Mouse (Mus musculus) Patski (cell line): Measurements from ENCODE around the gene Rbfox1. TPM values are rescaled to one million over a fixed set of nuclear protein-coding genes. Genes with fewer than 3 reads are reported as not detected.

ENCODE experiments used
- ATAC-seq: fragments of 100-300 bp; one replicate; pipeline ENCODE4 v1.8.0; 2021
- CTCF ChIA-PET: fragments of 350-600 bp; sonication (Branson Sonifier 250); formaldehyde crosslinking; loops from one replicate; lab custom pipeline; 2022; ENCODE audit warnings: inconsistent platforms; lab: Charles Lee
- POLR2A ChIA-PET: fragments of 350-600 bp; sonication (Branson Sonifier 250); formaldehyde crosslinking; loops from one replicate; lab custom pipeline; 2022; ENCODE audit warnings: antibody characterized with exemption, inconsistent platforms; lab: Charles Lee
- DNase-seq: peaks from one replicate; pipeline ENCODE4 v3.0.0-alpha.2; 2011; ENCODE audit warnings: low read depth, low spot score
- H3K27me3 ChIP-seq: fragments of 371-371 bp; one replicate; pipeline ENCODE4 v1.5.1; 2021
- CTCF ChIP-seq: fragments of 100-300 bp; IDR thresholded peaks from one replicate; pipeline ENCODE4 v1.5.1; 2021
- in situ Hi-C: fragments of 300-500 bp; cut with MboI; formaldehyde crosslinking; loops from 3 replicates; pipeline ENCODE4 v1.11.1; 2018; ENCODE audit warnings: low pct_unique_long_range_greater_than_20kb, mixed read lengths
- polyA plus RNA-seq: library from polyadenylated mRNA; unstranded; gene quantifications from one replicate; pipeline ENCODE4 v1.2.3, GENCODE M21; 2021

The Rbfox1 gene
- polyA plus RNA-seq, 1 experiment from 2014 or later: not detected

DNA sequence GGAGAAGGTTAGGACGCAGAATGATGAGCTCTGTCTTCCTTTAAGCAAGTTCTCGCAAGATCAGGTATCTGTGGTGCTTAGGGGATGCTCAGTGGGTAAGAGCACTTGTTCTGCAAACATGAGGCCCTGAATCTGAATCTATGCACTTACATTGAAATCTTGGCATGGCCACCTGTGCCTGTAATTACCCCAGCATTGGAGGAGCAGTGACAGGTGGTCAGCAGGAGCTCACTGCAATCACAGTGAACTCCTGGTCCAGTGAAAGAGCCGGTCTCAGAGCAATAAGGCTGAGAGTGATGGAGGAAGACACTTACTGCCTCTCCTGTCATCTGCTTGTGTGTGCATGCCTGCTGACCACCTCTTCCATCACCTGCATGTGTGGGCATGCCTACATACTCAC lies 149.7 kb downstream of the Rbfox1 start:
- CTCF ChIA-PET: no interaction called here
- in situ Hi-C loops: no loop called here
- ATAC-seq (no peak), DNase-seq (no peak)
- H3K27me3 ChIP-seq: peaks cover 4% of the 10 kb centered on the region
- POLR2A ChIA-PET: no interaction called here
- no peak for TF ChIP-seq CTCF

DNA sequence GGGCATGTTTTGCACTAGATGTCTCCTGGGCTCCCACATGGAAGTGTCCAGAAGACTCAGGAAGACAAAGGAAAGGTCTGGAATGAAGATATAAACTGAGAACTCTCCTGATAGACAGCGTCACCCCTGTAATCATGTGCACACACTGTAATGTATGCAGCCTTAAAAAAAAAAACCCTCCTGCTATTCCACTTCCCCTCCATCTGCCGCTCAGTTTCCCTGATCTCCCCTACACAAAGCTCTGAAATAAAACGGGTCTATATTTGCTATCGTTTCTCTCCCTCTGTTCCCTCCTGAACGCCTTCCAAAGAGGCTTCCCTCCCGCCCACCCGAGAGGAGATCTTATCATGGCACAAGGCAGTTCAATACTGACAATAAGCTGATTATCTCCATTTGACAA lies 151.9 kb downstream of the Rbfox1 start:
- peaks cover 4% of the 10 kb centered on the region for H3K27me3 ChIP-seq
- no peak for TF ChIP-seq CTCF
- ChIA-PET CTCF (no interaction called here), POLR2A (no interaction called here)
- in situ Hi-C loops: no loop called here
- ATAC-seq: no peak
- no peak for DNase-seq

DNA sequence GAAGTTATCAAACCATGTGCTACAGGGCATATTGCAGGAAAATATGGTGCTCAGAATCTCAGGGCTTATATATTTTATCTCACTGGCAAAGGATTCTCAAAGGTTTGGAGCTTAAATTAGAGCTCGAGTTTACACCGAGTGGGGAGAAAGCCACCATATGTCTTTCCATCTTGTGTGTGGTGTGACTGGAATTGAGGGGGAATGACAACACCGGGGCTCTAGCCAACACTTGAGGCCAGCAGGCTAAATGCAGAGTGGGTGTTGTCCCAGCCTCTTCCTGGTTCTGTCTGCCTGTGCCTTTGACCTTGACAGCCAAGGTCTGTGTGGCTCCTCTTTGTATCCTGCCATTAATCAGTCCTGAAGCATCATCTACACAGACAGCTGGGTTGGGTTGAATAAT lies 157.6 kb downstream of the Rbfox1 start:
- H3K27me3 ChIP-seq: peaks cover 4% of the 10 kb centered on the region
- no peak for ATAC-seq
- TF ChIP-seq CTCF: no peak
- CTCF ChIA-PET: no interaction called here
- no peak for DNase-seq
- in situ Hi-C loops: no loop called here
- POLR2A ChIA-PET: no interaction called here

DNA sequence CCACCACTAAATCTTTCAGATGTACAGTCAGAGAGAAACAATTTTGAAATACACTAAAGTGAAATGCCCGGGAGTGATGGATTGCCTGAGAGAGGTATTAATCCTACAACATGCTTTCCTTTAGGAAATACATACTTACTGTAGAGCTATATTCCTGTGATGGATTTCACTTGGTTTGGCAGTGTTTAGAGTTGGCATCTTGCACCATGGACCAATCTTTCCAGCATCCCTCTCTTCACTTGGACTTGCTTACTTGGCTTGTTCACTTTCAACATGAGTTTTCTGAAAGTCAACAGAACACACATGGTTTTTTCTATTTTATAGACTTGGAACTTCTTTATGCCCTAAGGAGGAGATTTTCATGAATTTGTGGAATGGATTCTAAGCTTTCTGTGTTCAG lies 163.4 kb downstream of the Rbfox1 start:
- ChIA-PET POLR2A (no interaction called here), CTCF (interaction anchor here (1.5 kb wide), 1 partner anchor 9 kb away, joined by 3 read pairs; no protein-coding TSS in a partner anchor)
- no peak for TF ChIP-seq CTCF
- in situ Hi-C loops: no loop called here
- ATAC-seq (no peak), DNase-seq (no peak)
- H3K27me3 ChIP-seq: peaks cover 3% of the 10 kb centered on the region

DNA sequence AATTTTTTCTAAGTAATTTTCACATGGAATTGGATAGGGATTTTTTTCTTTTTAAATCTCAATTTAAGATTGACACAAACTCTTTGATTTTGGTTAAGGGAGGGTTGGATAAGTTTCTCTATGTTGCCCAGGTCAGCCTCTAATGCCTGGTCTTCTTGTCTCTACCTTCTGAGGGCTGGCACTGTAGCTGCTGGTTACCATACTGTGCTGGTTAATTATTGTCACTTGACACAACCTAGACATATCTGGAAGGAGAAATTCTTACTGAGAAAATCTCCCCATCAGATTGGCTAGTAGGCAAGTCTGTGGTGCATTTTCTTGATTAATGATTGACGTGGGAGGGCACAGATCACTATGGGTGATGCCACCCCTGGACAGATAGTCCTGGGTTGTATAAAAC lies 177.3 kb downstream of the Rbfox1 start:
- CTCF ChIA-PET: no interaction called here

DNA sequence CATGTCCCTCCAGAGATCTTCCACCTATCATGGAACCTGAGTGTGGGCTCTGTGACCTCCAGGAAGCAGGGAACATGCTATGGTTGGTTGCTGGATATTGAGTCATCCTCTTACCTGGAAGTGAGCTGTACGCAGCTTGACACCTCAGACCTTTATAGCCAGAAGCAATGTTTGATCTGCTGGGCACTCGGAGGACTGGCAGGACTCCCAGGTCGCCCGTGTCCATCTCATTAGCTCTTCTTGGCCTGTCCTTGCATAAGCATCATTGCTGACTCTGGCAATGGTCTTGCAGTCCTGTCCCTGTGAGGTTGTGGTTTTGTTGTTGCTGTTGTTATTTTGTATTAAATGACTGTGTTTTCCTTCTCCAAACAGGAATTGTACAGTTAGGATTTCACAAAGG lies 180.3 kb downstream of the Rbfox1 start:
- in situ Hi-C loops: no loop called here
- POLR2A ChIA-PET: no interaction called here
- no peaks in the 10 kb centered on the region for H3K27me3 ChIP-seq
- ATAC-seq: no peak
- CTCF ChIA-PET: no interaction called here
- TF ChIP-seq CTCF: no peak
- no peak for DNase-seq

More for the DNA sequence above, 177.3 kb downstream of the Rbfox1 start:
- ATAC-seq (no peak), DNase-seq (no peak)
- POLR2A ChIA-PET: no interaction called here
- H3K27me3 ChIP-seq: no peaks in the 10 kb centered on the region
- TF ChIP-seq CTCF: no peak
- in situ Hi-C loops: no loop called here

DNA sequence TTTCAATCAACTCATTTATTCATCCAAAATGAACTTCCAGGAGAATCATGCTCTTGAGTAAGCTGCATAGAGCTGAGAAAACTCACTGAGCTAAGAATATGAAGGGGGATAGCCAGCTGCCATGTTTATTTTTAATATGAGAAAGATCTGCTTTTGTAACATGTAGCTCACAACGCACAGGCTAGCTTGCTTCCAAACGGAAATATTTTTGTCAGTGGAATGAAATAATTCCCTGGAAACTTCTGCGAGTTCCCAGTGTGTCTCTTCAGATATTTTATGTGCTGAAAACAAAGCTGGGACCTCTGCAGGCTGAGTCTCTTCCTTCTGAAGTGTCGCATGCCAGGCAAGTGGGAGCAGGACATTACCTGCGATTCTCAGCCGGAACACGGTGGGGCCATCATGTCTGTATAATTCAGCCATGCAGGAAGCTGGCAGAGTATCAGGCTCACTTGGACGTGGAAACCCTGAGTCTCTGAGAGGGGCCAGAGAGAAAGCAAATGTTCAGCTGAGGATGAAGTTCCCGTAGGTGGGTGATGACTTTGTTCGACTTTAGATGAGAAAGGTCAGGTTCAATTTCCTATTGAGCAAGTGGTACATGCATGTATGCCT lies 190.4 kb downstream of the Rbfox1 start:
- no peak for TF ChIP-seq CTCF
- ATAC-seq (no peak), DNase-seq (no peak)
- H3K27me3 ChIP-seq: no peaks in the 10 kb centered on the region
- in situ Hi-C loops: no loop called here
- POLR2A ChIA-PET: no interaction called here
- CTCF ChIA-PET: no interaction called here

DNA sequence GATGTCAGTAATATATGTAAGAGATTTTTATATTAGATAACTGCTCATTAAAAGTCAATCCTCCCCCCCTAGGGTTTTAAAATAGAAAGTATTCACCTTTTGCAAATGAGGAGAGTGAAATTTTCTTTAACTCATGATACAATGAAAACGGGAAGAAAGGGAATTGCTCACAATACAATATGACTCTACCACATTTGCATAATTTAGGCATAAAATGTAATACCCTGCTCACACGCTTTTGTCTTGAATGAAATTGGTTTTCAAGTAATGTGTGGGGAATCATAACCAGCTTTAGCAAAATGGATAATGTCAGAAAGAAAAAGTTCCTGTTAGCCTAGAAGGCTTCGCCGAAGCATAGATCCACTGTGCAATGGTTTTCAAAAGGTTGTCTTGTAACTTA lies 193.9 kb downstream of the Rbfox1 start:
- no peaks in the 10 kb centered on the region for H3K27me3 ChIP-seq
- DNase-seq: no peak

DNA sequence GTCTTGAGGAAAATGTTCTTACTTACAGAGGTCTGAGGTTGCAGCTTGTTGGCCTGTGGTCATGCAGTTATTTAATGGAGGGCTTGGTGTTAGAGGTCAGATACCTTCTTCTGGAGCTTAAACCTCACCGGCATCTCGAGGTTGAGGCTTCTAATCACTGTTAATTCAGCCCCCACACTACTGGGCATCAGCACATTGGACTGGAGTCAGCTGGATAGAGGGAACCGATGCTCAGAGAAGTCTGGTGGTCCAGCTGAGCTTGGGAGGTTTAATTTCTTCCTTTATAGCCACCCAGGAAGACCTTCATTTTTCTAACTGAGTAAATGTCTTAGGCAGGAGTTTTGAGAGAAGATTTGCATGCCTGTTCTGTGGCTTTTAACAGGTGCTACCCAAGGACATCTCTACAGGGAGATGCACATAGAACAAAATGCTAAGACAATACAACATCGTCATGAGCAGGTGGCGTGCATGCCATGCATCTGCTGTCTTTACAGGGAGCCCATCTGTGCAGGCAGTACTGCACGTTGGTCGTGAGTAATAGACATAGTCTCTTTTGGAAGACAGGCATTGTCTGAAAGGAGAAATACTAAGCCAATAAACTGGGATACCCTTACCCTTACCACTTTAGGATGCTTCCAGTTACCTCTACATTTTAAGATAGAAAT lies 199.7 kb downstream of the Rbfox1 start:
- ChIA-PET CTCF (no interaction called here), POLR2A (no interaction called here)
- TF ChIP-seq CTCF: no peak
- H3K27me3 ChIP-seq: no peaks in the 10 kb centered on the region
- ATAC-seq (no peak), DNase-seq (no peak)
- in situ Hi-C loops: no loop called here

More for the DNA sequence above, 193.9 kb downstream of the Rbfox1 start:
- POLR2A ChIA-PET: no interaction called here
- in situ Hi-C loops: no loop called here
- ATAC-seq: no peak
- CTCF ChIA-PET: no interaction called here
- no peak for TF ChIP-seq CTCF

DNA sequence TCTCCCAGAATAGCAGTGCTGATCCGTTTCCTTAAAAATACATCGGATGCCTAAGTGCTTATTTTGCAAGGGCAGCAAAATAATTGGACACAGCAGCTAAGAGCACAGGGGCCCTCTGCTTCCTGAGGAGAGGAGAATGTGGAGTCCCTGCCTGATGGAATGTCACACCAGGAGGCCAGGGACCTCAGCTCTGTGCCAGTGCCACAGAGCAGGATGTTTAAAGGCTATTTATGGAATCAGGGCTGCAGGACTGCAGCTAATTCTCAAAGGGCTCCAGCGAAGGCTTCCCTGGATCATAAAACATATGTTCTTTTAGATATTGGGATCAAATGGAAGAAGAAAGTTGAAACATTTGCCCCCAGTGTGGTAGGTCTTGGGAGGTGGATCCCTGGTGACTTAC lies 201.0 kb downstream of the Rbfox1 start:
- no peaks in the 10 kb centered on the region for H3K27me3 ChIP-seq
- POLR2A ChIA-PET: interaction anchor here (0.5 kb wide), 1 partner anchor 28 kb away, joined by 3 read pairs; no protein-coding TSS in a partner anchor
- TF ChIP-seq CTCF: no peak
- ATAC-seq: no peak
- in situ Hi-C loops: no loop called here
- no peak for DNase-seq
- CTCF ChIA-PET: no interaction called here

DNA sequence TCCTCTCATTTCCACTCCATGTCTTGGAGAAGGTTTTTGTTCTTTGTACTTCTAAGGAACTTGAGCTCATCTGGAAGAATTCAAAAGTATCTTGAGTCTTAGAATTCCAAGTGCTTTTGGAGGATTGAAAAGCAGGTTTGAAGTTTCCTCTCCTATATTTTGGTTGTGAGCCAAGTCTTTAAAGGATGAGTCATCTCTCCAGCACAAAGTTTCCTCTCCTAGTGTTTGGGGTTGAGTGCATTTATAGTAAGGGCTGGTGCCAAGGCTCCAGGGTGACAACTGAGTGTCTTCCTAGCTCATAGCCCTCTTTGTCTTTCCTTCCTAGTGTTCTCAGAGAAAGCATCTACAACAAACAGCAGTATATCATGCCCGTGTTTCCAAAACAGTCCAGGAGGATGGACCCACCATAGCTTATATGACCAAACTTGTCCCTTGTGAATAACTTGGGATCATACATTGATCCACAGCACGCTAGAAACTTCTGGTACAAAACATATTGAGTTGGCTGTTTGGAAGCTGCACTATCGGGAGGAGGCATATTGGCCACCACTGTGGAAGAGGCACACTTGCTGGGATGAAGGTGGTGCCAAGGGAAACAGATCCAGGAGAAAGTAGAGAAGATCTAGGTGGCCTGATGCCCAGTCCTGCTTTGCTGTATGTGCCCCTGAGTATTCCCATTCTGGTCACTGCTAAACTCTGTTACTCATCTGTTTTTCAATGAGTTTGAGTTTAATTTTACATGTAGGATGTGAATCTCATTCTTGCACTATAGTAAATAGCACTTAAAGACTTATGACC lies 206.4 kb downstream of the Rbfox1 start:
- CTCF ChIA-PET: interaction anchor here (1.1 to 1.2 kb wide), 2 partner anchors 9 to 189 kb away, joined by 3 read pairs; no protein-coding TSS in a partner anchor
- no peak for DNase-seq
- H3K27me3 ChIP-seq: peaks cover 3% of the 10 kb centered on the region
- no peak for TF ChIP-seq CTCF
- ATAC-seq: no peak
- in situ Hi-C loops: no loop called here
- POLR2A ChIA-PET: interaction anchor here (0.5 kb wide), 1 partner anchor 1879 kb away, joined by 3 read pairs; no protein-coding TSS in a partner anchor
